Mouse (Mus musculus) olfactory bulb, adult 2 months (tissue): ENCODE results near the gene Prcd. TPM values are rescaled to one million over a fixed set of nuclear protein-coding genes. Genes with fewer than 3 reads are reported as not detected.

ENCODE experiments used
- H3K27ac ChIP-seq: fragments of 200-500 bp; 2 replicates; pipeline ENCODE4 v1.5.1; 2012; ENCODE audit warnings: low read depth, low read length; ENCODE audit not compliant: insufficient read depth
- H3K4me1 ChIP-seq: fragments of 200-500 bp; 2 replicates; pipeline ENCODE4 v1.6.1; 2012; ENCODE audit warnings: low read length; ENCODE audit not compliant: control insufficient read depth, insufficient read depth
- H3K4me3 ChIP-seq: fragments of 200-500 bp; 2 replicates; pipeline ENCODE4 v1.5.1; 2012; ENCODE audit warnings: mild to moderate bottlenecking, low read depth, low read length, moderate library complexity; ENCODE audit not compliant: insufficient read depth
- CTCF ChIP-seq: fragments of 200-500 bp; IDR thresholded peaks from 2 replicates; pipeline ENCODE4 v1.5.1; 2012; ENCODE audit warnings: low read depth, mild to moderate bottlenecking, low read length, moderate library complexity; ENCODE audit not compliant: insufficient read depth
- POLR2A ChIP-seq: fragments of 200-500 bp; IDR thresholded peaks from 2 replicates; pipeline ENCODE4 v1.6.1; 2012; ENCODE audit warnings: mild to moderate bottlenecking, low read depth, low read length, moderate library complexity; ENCODE audit not compliant: insufficient read depth
- WGBS: fragments of 180-500 bp; shearing (Covaris S2); methylation state at CpG from one replicate; pipeline ENCODE4 v1.1.7; 2018; 5-methylcytosine and 5-hydroxymethylcytosine counted together
- polyA plus RNA-seq: library from polyadenylated mRNA; stranded (reverse); fragments of >200 nt; gene quantifications from 2 replicates; pipeline ENCODE4 v1.2.4, GENCODE M21; 2012; ENCODE audit warnings: low replicate concordance; ENCODE audit not compliant: missing spikeins, insufficient read depth, insufficient read length

Prcd gene
- polyA plus RNA-seq, 1 experiment = not detected

GRCm38 (mm10) chr11:116652330-116653098 is 820 bp upstream of the Prcd start:
- H3K27ac ChIP-seq = peak overlapping the region; percentile 1
- peak overlapping the region; percentile 68 for H3K4me3 ChIP-seq
- H3K4me1 ChIP-seq = peaks cover 71% of the 10 kb centered on the region
- TF ChIP-seq POLR2A (no peak), CTCF (no peak)
- 33% methylated on average over 25 of the region's 25 CpGs for WGBS

- 2% methylated on average over 47 of the region's 47 CpGs for WGBS
- Histone ChIP-seq H3K4me3 (peak overlapping the region; percentile 68), H3K27ac (peak overlapping the region; percentile 83), H3K4me1 (peaks cover 73% of the 10 kb centered on the region)
- TF ChIP-seq POLR2A (peak; percentile 63), CTCF (no peak)
Observed at GRCm38 (mm10) chr11:116653709-116654221, 431 bp downstream of the Prcd start.

- Histone ChIP-seq H3K27ac (peak within 1 kb of the TSS; percentile 83), H3K4me1 (peaks cover 72% of the 10 kb centered on the region), H3K4me3 (peak within 1 kb of the TSS; percentile 68)
- WGBS = 10% methylated on average over 28 of the region's 28 CpGs
- TF ChIP-seq POLR2A = no peak
- no peak for TF ChIP-seq CTCF
Observed at GRCm38 (mm10) chr11:116654255-116654821, 1.0 kb downstream of the Prcd start, which contains the start of gene Cygb. Cygb (minus strand) TSS chr11:116654313.

- Histone ChIP-seq H3K4me1 (peaks cover 69% of the 10 kb centered on the region), H3K27ac (no peak overlapping the region), H3K4me3 (no peak overlapping the region)
- 59% methylated on average over 16 of the region's 16 CpGs for WGBS
- TF ChIP-seq CTCF (no peak), POLR2A (no peak)
Observed at GRCm38 (mm10) chr11:116656348-116657191, 3.2 kb downstream of the Prcd start.

- TF ChIP-seq POLR2A (peak; percentile 70), CTCF (no peak)
- peaks cover 69% of the 10 kb centered on the region for H3K4me1 ChIP-seq
- 14% methylated on average over 22 of the region's 22 CpGs for WGBS
- H3K27ac ChIP-seq = peak overlapping the region; percentile 83
- H3K4me3 ChIP-seq = peak overlapping the region; percentile 39
Observed at GRCm38 (mm10) chr11:116657311-116658223, 4.2 kb downstream of the Prcd start.

GRCm38 (mm10) chr11:116658238-116658637 is 4.9 kb downstream of the Prcd start:
- WGBS = 59% methylated on average over 10 of the region's 10 CpGs
- no peak overlapping the region for H3K27ac ChIP-seq

GRCm38 (mm10) chr11:116659027-116659621 is 5.8 kb downstream of the Prcd start:
- WGBS = 86% methylated on average over 15 of the region's 15 CpGs
- H3K4me1 ChIP-seq = peaks cover 78% of the 10 kb centered on the region
- H3K4me3 ChIP-seq = no peak overlapping the region
- TF ChIP-seq POLR2A = no peak
- no peak for TF ChIP-seq CTCF
- no peak overlapping the region for H3K27ac ChIP-seq

More at GRCm38 (mm10) chr11:116658238-116658637, 4.9 kb downstream of the Prcd start:
- Histone ChIP-seq H3K4me3 (no peak overlapping the region), H3K4me1 (peaks cover 73% of the 10 kb centered on the region)
- TF ChIP-seq CTCF (no peak), POLR2A (no peak)
